Mouse (Mus musculus) MEL (cell line): ENCODE measurements around the gene Mief1. TPM values are rescaled to one million over a fixed set of nuclear protein-coding genes. Genes with fewer than 3 reads are reported as not detected.

ENCODE experiments used
- DNase-seq: peaks from one replicate; pipeline ENCODE4 v3.0.0; 2011; ENCODE audit warnings: low read depth, low spot score
- H3K27ac ChIP-seq: 2 replicates; pipeline ENCODE4 v1.5.1; 2012; ENCODE audit warnings: low read depth, mild to moderate bottlenecking, control low read depth, low read length, moderate library complexity; ENCODE audit not compliant: control insufficient read depth
- H3K27me3 ChIP-seq, 2 experiments: fragments of 150-350 bp in 1 of 2; sonication (generic) in 1 of 2; 2 replicates each; pipeline ENCODE4 v1.6.1; 2012; ENCODE audit warnings: low read length in 2 of 2, mild to moderate bottlenecking in 2 of 2, improper control_type of control experiment in 1 of 2, moderate library complexity in 1 of 2; ENCODE audit not compliant: insufficient read depth in 2 of 2, control insufficient read depth in 1 of 2
- H3K36me3 ChIP-seq, 2 experiments: 2 replicates each; pipeline ENCODE4 v1.6.1; 2012 to 2014; ENCODE audit warnings: low read length in 2 of 2, improper control_type of control experiment in 1 of 2, inconsistent platforms in 1 of 2, mild to moderate bottlenecking in 1 of 2; ENCODE audit not compliant: insufficient read depth in 2 of 2, control insufficient read depth in 1 of 2
- H3K4me1 ChIP-seq, 2 experiments: fragments of 150-350 bp in 1 of 2; sonication (generic) in 1 of 2; 2 replicates each; pipeline ENCODE4 v1.6.1; 2012; ENCODE audit warnings: low read length in 2 of 2, improper control_type of control experiment in 1 of 2, mild to moderate bottlenecking in 1 of 2; ENCODE audit not compliant: insufficient read depth in 2 of 2, control insufficient read depth in 1 of 2
- H3K4me3 ChIP-seq, 2 experiments: fragments of 150-350 bp in 1 of 2; sonication (generic) in 1 of 2; 2 replicates each; pipeline ENCODE4 v1.5.1; 2012; ENCODE audit warnings: low read depth in 2 of 2, low read length in 2 of 2, mild to moderate bottlenecking in 2 of 2, moderate library complexity in 2 of 2, control low read depth in 1 of 2, improper control_type of control experiment in 1 of 2; ENCODE audit not compliant: control insufficient read depth in 1 of 2, insufficient read depth in 1 of 2
- H3K79me2 ChIP-seq: 2 replicates; pipeline ENCODE4 v1.6.1; 2012; ENCODE audit warnings: mild to moderate bottlenecking, low read length, moderate library complexity; ENCODE audit not compliant: control insufficient read depth, poor library complexity, insufficient read depth
- H3K9ac ChIP-seq: 2 replicates; pipeline ENCODE4 v1.6.1; 2012; ENCODE audit warnings: low read depth, mild to moderate bottlenecking, control low read depth, low read length, moderate library complexity; ENCODE audit not compliant: control insufficient read depth, poor library complexity, severe bottlenecking
- H3K9me3 ChIP-seq: fragments of 150-350 bp; sonication (generic); replicated peaks from 2 replicates; pipeline ENCODE4 v1.6.1; 2012; ENCODE audit warnings: mild to moderate bottlenecking, low read length, improper control_type of control experiment, moderate library complexity; ENCODE audit not compliant: insufficient read depth
- BHLHE40 ChIP-seq: IDR thresholded peaks from 2 replicates; pipeline ENCODE4 v1.6.1; 2012; ENCODE audit warnings: low read depth, mild to moderate bottlenecking, inconsistent platforms, low read length, improper control_type of control experiment, borderline replicate concordance
- CHD1 ChIP-seq: IDR thresholded peaks from 2 replicates; pipeline ENCODE4 v1.6.1; 2012; ENCODE audit warnings: low read depth, mild to moderate bottlenecking, inconsistent platforms, low read length, improper control_type of control experiment
- CHD2 ChIP-seq: IDR thresholded peaks from 2 replicates; pipeline ENCODE4 v1.6.1; 2011; ENCODE audit warnings: low read length, improper control_type of control experiment
- E2F4 ChIP-seq: IDR thresholded peaks from 2 replicates; pipeline ENCODE4 v1.6.1; 2011; ENCODE audit warnings: low read depth, low read length, improper control_type of control experiment, borderline replicate concordance
- ELF1 ChIP-seq: IDR thresholded peaks from 2 replicates; pipeline ENCODE4 v1.6.1; 2014; ENCODE audit warnings: low read depth, mild to moderate bottlenecking, inconsistent platforms, low read length, improper control_type of control experiment, moderate library complexity
- EP300 ChIP-seq, 2 experiments: IDR thresholded peaks; 2 replicates each; pipeline ENCODE4 v1.6.1; 2011; ENCODE audit warnings: improper control_type of control experiment in 2 of 2, low read length in 2 of 2, low read depth in 1 of 2, mild to moderate bottlenecking in 1 of 2
- ETS1 ChIP-seq: IDR thresholded peaks from 2 replicates; pipeline ENCODE4 v1.6.1; 2012; ENCODE audit warnings: low read depth, mild to moderate bottlenecking, inconsistent platforms, low read length, improper control_type of control experiment, moderate library complexity
- GABPA ChIP-seq: IDR thresholded peaks from 2 replicates; pipeline ENCODE4 v1.6.1; 2012; ENCODE audit warnings: low read depth, mild to moderate bottlenecking, inconsistent platforms, low read length, improper control_type of control experiment, moderate library complexity
- GATA1 ChIP-seq: IDR thresholded peaks from 2 replicates; pipeline ENCODE4 v1.6.1; 2011; ENCODE audit warnings: low read depth, low read length, improper control_type of control experiment
- JUND ChIP-seq: IDR thresholded peaks from 2 replicates; pipeline ENCODE4 v1.6.1; 2011; ENCODE audit warnings: low read depth, mild to moderate bottlenecking, improper control_type of control experiment, low read length
- MAX ChIP-seq: IDR thresholded peaks from 2 replicates; pipeline ENCODE4 v1.6.1; 2011; ENCODE audit warnings: low read length, improper control_type of control experiment
- MEF2A ChIP-seq: IDR thresholded peaks from 2 replicates; pipeline ENCODE4 v1.6.1; 2014; ENCODE audit warnings: low read depth, mild to moderate bottlenecking, inconsistent platforms, low read length, improper control_type of control experiment; ENCODE audit not compliant: poor library complexity, insufficient replicate concordance, severe bottlenecking; ENCODE audit errors: extremely low read depth
- MXI1 ChIP-seq: IDR thresholded peaks from 2 replicates; pipeline ENCODE4 v1.6.1; 2011; ENCODE audit warnings: mild to moderate bottlenecking, low read depth, low read length, improper control_type of control experiment
- MYC ChIP-seq: IDR thresholded peaks from 2 replicates; pipeline ENCODE4 v1.6.1; 2011; ENCODE audit warnings: low read depth, mild to moderate bottlenecking, low read length, improper control_type of control experiment, moderate library complexity
- NELFE ChIP-seq: IDR thresholded peaks from 2 replicates; pipeline ENCODE4 v1.6.1; 2011; ENCODE audit warnings: low read depth, low read length, improper control_type of control experiment
- NRF1 ChIP-seq: IDR thresholded peaks from 2 replicates; pipeline ENCODE4 v1.6.1; 2014; ENCODE audit warnings: low read depth, mild to moderate bottlenecking, inconsistent platforms, low read length, improper control_type of control experiment, moderate library complexity; ENCODE audit not compliant: poor library complexity, insufficient read depth, severe bottlenecking
- POLR2AphosphoS2 ChIP-seq: IDR thresholded peaks from 2 replicates; pipeline ENCODE4 v1.6.1; 2011; ENCODE audit warnings: low read length, improper control_type of control experiment
- POLR2AphosphoS5 ChIP-seq: IDR thresholded peaks from 2 replicates; pipeline ENCODE4 v1.6.1; 2012; ENCODE audit warnings: low read depth, borderline replicate concordance, mild to moderate bottlenecking, inconsistent platforms, low read length, moderate library complexity, mixed read lengths
- RAD21 ChIP-seq: IDR thresholded peaks from 2 replicates; pipeline ENCODE4 v1.6.1; 2011; ENCODE audit warnings: mild to moderate bottlenecking, low read depth, low read length, improper control_type of control experiment
- RCOR1 ChIP-seq: IDR thresholded peaks from 2 replicates; pipeline ENCODE4 v1.6.1; 2012; ENCODE audit warnings: low read depth, mild to moderate bottlenecking, inconsistent platforms, low read length, improper control_type of control experiment
- SIN3A ChIP-seq: IDR thresholded peaks from 2 replicates; pipeline ENCODE4 v1.6.1; 2012; ENCODE audit warnings: low read length, improper control_type of control experiment, inconsistent platforms
- TCF12 ChIP-seq: IDR thresholded peaks from 2 replicates; pipeline ENCODE4 v1.6.1; 2014; ENCODE audit warnings: low read depth, mild to moderate bottlenecking, inconsistent platforms, low read length, improper control_type of control experiment, moderate library complexity
- UBTF ChIP-seq: IDR thresholded peaks from 2 replicates; pipeline ENCODE4 v1.6.1; 2012; ENCODE audit warnings: low read depth, mild to moderate bottlenecking, inconsistent platforms, low read length, improper control_type of control experiment, moderate library complexity, borderline replicate concordance; ENCODE audit not compliant: insufficient read depth
- USF1 ChIP-seq: IDR thresholded peaks from 2 replicates; pipeline ENCODE4 v1.6.1; 2014; ENCODE audit warnings: low read depth, mild to moderate bottlenecking, inconsistent platforms, low read length, improper control_type of control experiment, moderate library complexity
- USF2 ChIP-seq, 2 experiments: IDR thresholded peaks; 2 replicates each; pipeline ENCODE4 v1.6.1; 2011 to 2012; ENCODE audit warnings: improper control_type of control experiment in 2 of 2, low read length in 2 of 2, borderline replicate concordance in 1 of 2, inconsistent platforms in 1 of 2, low read depth in 1 of 2, mild to moderate bottlenecking in 1 of 2; ENCODE audit not compliant: insufficient read depth in 1 of 2
- ZC3H11A ChIP-seq: IDR thresholded peaks from 2 replicates; pipeline ENCODE4 v1.6.1; 2012; ENCODE audit warnings: low read depth, mild to moderate bottlenecking, inconsistent platforms, low read length, improper control_type of control experiment
- ZKSCAN1 ChIP-seq: IDR thresholded peaks from 2 replicates; pipeline ENCODE4 v1.6.1; 2012; ENCODE audit warnings: low read depth, mild to moderate bottlenecking, inconsistent platforms, low read length, improper control_type of control experiment, moderate library complexity
- ZMIZ1 ChIP-seq: IDR thresholded peaks from 2 replicates; pipeline ENCODE4 v1.6.1; 2012; ENCODE audit warnings: low read depth, mild to moderate bottlenecking, inconsistent platforms, low read length, improper control_type of control experiment, moderate library complexity
- polyA plus RNA-seq, 2 experiments: library from polyadenylated mRNA; stranded (reverse) in 1 of 2; unstranded in 1 of 2; fragments of >175 nt in 1 of 2; fragments of >200 nt in 1 of 2; gene quantifications; 2 replicates each; pipeline versions ENCODE4 v1.2.1 to v1.2.4; 2012; ENCODE audit warnings: low replicate concordance in 2 of 2, low read depth in 1 of 2; ENCODE audit not compliant: insufficient read length in 2 of 2, insufficient read depth in 1 of 2, missing spikeins in 1 of 2
- total RNA-seq: library from RNA; depleted of rRNA; stranded (reverse); fragments of 300-350 nt; gene quantifications from 2 replicates; pipeline ENCODE4 v1.2.3, GENCODE M21; 2012

Mief1 gene
- total and polyA plus RNA-seq, 3 experiments: 34.6 to 41.5 TPM; not detected in 1

DNA sequence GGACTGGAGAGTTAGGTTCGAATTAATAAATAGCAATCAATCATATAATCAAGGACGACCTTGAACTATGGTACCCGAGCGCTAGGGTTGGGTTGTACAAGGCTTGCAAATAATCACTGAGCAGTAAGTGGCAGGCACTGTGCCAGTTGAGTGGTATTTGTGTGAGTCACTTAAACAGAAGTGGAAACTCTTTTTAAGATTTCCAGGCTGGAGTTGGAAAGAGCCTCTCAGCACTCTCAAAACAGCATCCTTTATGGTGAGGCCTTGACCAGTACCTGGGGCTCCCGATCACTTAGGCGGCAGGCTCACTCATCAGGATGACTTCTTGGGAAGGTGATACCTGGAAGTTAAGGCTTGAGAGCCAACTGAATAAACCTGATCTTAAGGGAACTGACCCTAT lies 20.4 kb downstream of the Mief1 start:
- peak; percentile 73 for DNase-seq
- peaks cover 6 to 28% of the 10 kb centered on the region in 2 experiments for H3K4me1 ChIP-seq
- no peaks in the 10 kb centered on the region for H3K27me3 ChIP-seq
- TF ChIP-seq RCOR1 (no peak), CHD1 (0 out of 2 replicates have a peak, but pooled peaks have one; percentile 9)
- peak overlapping the region; percentile 72 for H3K4me3 ChIP-seq
- peak overlapping the region; percentile 85 for H3K9ac ChIP-seq
- peaks cover 24% of the 10 kb centered on the region for H3K79me2 ChIP-seq
- peak overlapping the region; percentile 86 for H3K27ac ChIP-seq
- H3K9me3 ChIP-seq: no peaks in the 10 kb centered on the region
- peaks cover 11 to 26% of the 10 kb centered on the region in 2 experiments for H3K36me3 ChIP-seq

DNA sequence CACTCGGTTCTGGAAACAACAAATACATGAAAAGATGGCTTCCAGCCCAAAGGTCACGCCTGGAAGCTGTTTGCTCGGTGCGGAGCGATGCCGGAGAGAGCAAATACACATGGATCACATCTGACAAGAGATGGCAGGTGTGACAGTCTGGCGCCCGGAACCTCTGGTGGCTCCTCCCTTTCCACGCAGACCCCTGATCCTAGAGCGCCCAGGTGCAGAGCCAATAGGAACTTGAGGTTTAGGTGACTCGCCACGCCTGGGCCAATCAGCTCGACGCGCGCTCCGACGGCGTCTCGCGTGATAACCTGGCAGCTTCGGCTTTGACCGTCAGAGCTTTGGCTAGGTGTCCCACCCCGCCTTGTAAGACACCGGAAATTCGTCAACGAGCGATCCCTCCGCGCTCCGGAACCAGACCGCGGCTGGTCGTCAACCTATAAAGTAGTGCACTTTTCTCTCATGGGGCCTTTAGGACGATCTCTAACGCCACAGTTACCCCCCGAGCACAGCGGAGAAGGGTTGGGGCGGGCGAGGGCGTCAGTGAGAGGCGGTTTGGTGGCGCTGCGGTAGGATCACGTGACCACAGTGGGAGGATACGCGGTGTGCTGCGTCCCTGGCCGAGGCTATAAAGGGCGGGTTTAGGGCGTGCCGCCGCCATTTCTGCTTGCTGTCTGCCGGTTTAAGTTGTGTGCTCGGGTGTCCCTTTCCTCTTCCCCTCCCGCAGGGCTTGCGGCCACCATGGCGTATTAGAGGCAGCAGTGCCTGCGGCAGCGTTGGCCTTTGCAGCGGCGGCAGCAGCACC lies 21.2 kb downstream of the Mief1 start, which contains the start of gene Atf4:
Atf4 (plus strand) TSS at position 338 of the 799 bp plus-strand sequence.
- DNase-seq: peak; percentile 100
- Histone ChIP-seq H3K4me1 (peaks cover 6 to 24% of the 10 kb centered on the region in 2 experiments), H3K4me3 (peak within 1 kb of the TSS; percentile 73 to 79), H3K79me2 (peaks cover 24% of the 10 kb centered on the region), H3K9ac (peak within 1 kb of the TSS; percentile 93), H3K27ac (peak within 1 kb of the TSS; percentile 95), H3K27me3 (no peaks in the 10 kb centered on the region), H3K36me3 (peaks cover 9 to 24% of the 10 kb centered on the region in 2 experiments; a peak in 3 of 4 replicates), H3K9me3 (no peaks in the 10 kb centered on the region)
- no peak for TF ChIP-seq MEF2A
- TF ChIP-seq USF1: peak; percentile 98
- no peak for TF ChIP-seq RAD21
- TF ChIP-seq JUND: no peak
- TF ChIP-seq CHD2: peak; percentile 94
- peak; percentile 99 for TF ChIP-seq POLR2AphosphoS5
- TF ChIP-seq CHD1: 0 out of 2 replicates have a peak, but pooled peaks have one; percentile 2
- peak; percentile 31; the same call in 1 of the 2 replicates for TF ChIP-seq MAX
- TF ChIP-seq TCF12: peak; percentile 64
- TF ChIP-seq ETS1: peak; percentile 54
- TF ChIP-seq SIN3A: peak; percentile 61
- peak; percentile 91 for TF ChIP-seq MXI1
- TF ChIP-seq BHLHE40: peak; percentile 89
- no peak for TF ChIP-seq RCOR1
- TF ChIP-seq GATA1: no peak
- TF ChIP-seq ZC3H11A: no peak
- TF ChIP-seq ZKSCAN1: no peak
- no peak for TF ChIP-seq UBTF
- TF ChIP-seq NRF1: 0 out of 2 replicates have a peak, but pooled peaks have one; percentile 8
- peak; percentile 99 for TF ChIP-seq ZMIZ1
- no peak for TF ChIP-seq GABPA
- TF ChIP-seq USF2 (IDR thresholded peaks at IDR 0.05; ENCODE audit: borderline replicate concordance in 1 of 2, insufficient read depth in 1 of 2, low read depth in 1 of 2, low read length in 2 of 2): peak; percentile 85 to 95
- peak; percentile 99 for TF ChIP-seq POLR2AphosphoS2
- peak; percentile 44; the same call in 1 of the 2 replicates for TF ChIP-seq ELF1
- no peak; a peak in 1 of 4 replicates for TF ChIP-seq EP300 (IDR thresholded peaks at IDR 0.05; ENCODE audit: low read depth in 1 of 2, low read length in 2 of 2)
- 0 out of 2 replicates have a peak, but pooled peaks have one; percentile 60 for TF ChIP-seq E2F4
- peak; percentile 87 for TF ChIP-seq MYC
- TF ChIP-seq NELFE: peak; percentile 100
